Mouse (Mus musculus) MEL (cell line): Measurements from ENCODE around the gene Cep72.

Experiments
- CTCF ChIP-seq, 3 experiments: IDR thresholded peaks in 2 of 3; conservative IDR thresholded peaks in 1 of 3; 2 replicates each; pipeline ENCODE4 v1.5.1; 2011 to 2012; ENCODE audit warnings: low read length in 3 of 3, low read depth in 2 of 3, mild to moderate bottlenecking in 2 of 3, improper control_type of control experiment in 1 of 3, inconsistent platforms in 1 of 3, mixed read lengths in 1 of 3, moderate library complexity in 1 of 3; ENCODE audit not compliant: control insufficient read depth in 1 of 3, insufficient read depth in 1 of 3, poor library complexity in 1 of 3, severe bottlenecking in 1 of 3
- HCFC1 ChIP-seq: IDR thresholded peaks from 2 replicates; pipeline ENCODE4 v1.6.1; 2012; ENCODE audit warnings: low read depth, mild to moderate bottlenecking, inconsistent platforms, low read length, improper control_type of control experiment, moderate library complexity

DNA sequence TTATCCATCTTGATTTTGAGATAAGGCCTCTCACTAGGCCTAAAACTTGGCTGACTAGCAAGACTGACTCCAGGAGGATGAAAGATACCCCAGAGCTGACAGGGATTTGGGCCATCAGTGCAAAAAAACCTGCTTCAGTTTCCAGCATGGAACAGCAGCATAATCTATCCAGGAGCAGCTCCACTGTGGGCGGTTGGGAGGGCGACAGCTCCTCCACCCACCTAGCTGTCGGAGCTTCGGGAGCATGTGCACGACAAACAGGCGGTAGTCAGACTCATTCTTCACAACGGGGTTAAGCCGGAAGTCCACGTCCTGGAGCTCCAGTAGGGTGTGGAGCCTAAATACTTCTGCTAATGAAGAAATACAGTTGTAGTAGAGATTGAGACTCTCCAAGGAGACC is 4.0 kb downstream of the Cep72 start:
- TF ChIP-seq HCFC1: no peak
- TF ChIP-seq CTCF (IDR thresholded peaks at IDR 0.05 in 2 of 3, conservative IDR thresholded peaks at IDR 0.05 in 1 of 3; ENCODE audit: control insufficient read depth in 1 of 3, insufficient read depth in 1 of 3, low read depth in 2 of 3, low read length in 3 of 3, poor library complexity in 1 of 3, severe bottlenecking in 1 of 3): no peak
